Mouse (Mus musculus) liver, adult 2 months (tissue): ENCODE measurements around the gene Mutyh. TPM values are rescaled to one million over a fixed set of nuclear protein-coding genes. Genes with fewer than 3 reads are reported as not detected.
"Not testable (repeated sequence)": the region's sequence is repeated elsewhere in the genome, so short reads cannot be mapped to it uniquely, and the experiment has no call there.

Experiments
- DNase-seq: peaks from one replicate; pipeline ENCODE4 v3.0.0-alpha.2; 2011; ENCODE audit warnings: low read depth, low spot score; ENCODE audit errors: extremely low read depth
- H3K27ac ChIP-seq: fragments of 200-500 bp; replicated peaks from 2 replicates; pipeline ENCODE4 v1.5.1; 2012; ENCODE audit warnings: low read depth, mild to moderate bottlenecking, control low read depth, inconsistent platforms, low read length; ENCODE audit not compliant: insufficient read depth
- H3K27me3 ChIP-seq: fragments of 200-500 bp; 2 replicates; pipeline ENCODE4 v1.6.1; 2012; ENCODE audit warnings: mild to moderate bottlenecking, moderate library complexity, low read length, inconsistent platforms; ENCODE audit not compliant: control insufficient read depth, insufficient read depth
- H3K36me3 ChIP-seq: fragments of 200-500 bp; 2 replicates; pipeline ENCODE4 v1.6.1; 2012; ENCODE audit warnings: low read length, inconsistent platforms; ENCODE audit not compliant: control insufficient read depth, insufficient read depth
- H3K4me1 ChIP-seq: fragments of 200-500 bp; 2 replicates; pipeline ENCODE4 v1.6.1; 2011; ENCODE audit warnings: low read length; ENCODE audit not compliant: control insufficient read depth, insufficient read depth
- H3K4me3 ChIP-seq: fragments of 200-500 bp; 2 replicates; pipeline ENCODE4 v1.5.1; 2011; ENCODE audit warnings: low read depth, mild to moderate bottlenecking, control low read depth, low read length, moderate library complexity; ENCODE audit not compliant: insufficient read depth
- H3K79me2 ChIP-seq: fragments of 200-500 bp; 2 replicates; pipeline ENCODE4 v1.6.1; 2012; ENCODE audit warnings: inconsistent platforms, mild to moderate bottlenecking, low read length, moderate library complexity; ENCODE audit not compliant: control insufficient read depth, insufficient read depth
- H3K9ac ChIP-seq: fragments of 200-500 bp; 2 replicates; pipeline ENCODE4 v1.6.1; 2012; ENCODE audit warnings: low read depth, mild to moderate bottlenecking, control low read depth, inconsistent platforms, low read length
- CTCF ChIP-seq: fragments of 200-500 bp; IDR thresholded peaks from 2 replicates; pipeline ENCODE4 v1.5.1; 2011; ENCODE audit warnings: low read depth, low read length, control low read depth
- POLR2A ChIP-seq: fragments of 200-500 bp; IDR thresholded peaks from 2 replicates; pipeline ENCODE4 v1.6.1; 2011; ENCODE audit warnings: low read length, control low read depth; ENCODE audit not compliant: insufficient read depth; ENCODE audit errors: extremely low read depth
- WGBS: fragments of 180-500 bp; shearing (Covaris S2); methylation state at CpG from one replicate; pipeline ENCODE4 v1.1.7; 2018; 5-methylcytosine and 5-hydroxymethylcytosine counted together
- polyA plus RNA-seq: library from polyadenylated mRNA; depleted of rRNA; stranded (reverse); fragments of >200 nt; gene quantifications from 2 replicates; pipeline ENCODE4 v1.2.3, GENCODE M21; 2012
- total RNA-seq: library from RNA; depleted of rRNA; stranded (reverse); fragments of >200 nt; gene quantifications from 2 replicates; pipeline ENCODE4 v1.2.3, GENCODE M21; 2014

Gene Mutyh
- total and polyA plus RNA-seq, 2 experiments, result 0.28 to 1.2 TPM

DNA sequence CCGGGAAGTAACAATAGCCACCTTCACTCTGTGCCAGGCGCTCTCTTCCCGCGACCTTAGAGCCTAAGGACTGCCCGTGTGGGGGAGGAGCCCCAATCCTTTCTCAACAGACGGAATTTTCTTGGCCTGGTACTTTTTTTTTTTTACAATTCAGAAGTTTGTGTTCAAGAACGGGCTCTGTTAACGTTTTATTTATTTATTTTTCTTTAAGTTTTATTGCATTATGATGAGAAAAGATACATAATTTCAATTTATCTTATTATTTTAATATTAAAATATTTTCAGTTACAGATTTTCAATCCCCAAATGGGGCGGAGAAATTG, 14.1 kb downstream of the Mutyh start, which contains the start of gene Hpdl:
Gene Hpdl, minus strand, starts transcription at position 14 of the 323 bp plus-strand sequence.
- DNase-seq, result no peak
- Histone ChIP-seq H3K27me3 (no peaks in the 10 kb centered on the region), H3K27ac (no peak within 1 kb of the TSS), H3K9ac (peak within 1 kb of the TSS; percentile 63), H3K4me3 (peak within 1 kb of the TSS; percentile 54), H3K79me2 (no peaks in the 10 kb centered on the region), H3K4me1 (peaks cover 7% of the 10 kb centered on the region), H3K36me3 (no peaks in the 10 kb centered on the region)
- TF ChIP-seq CTCF (no peak), POLR2A (no peak)
- 11% methylated on average over 9 of the region's 9 CpGs for WGBS

DNA sequence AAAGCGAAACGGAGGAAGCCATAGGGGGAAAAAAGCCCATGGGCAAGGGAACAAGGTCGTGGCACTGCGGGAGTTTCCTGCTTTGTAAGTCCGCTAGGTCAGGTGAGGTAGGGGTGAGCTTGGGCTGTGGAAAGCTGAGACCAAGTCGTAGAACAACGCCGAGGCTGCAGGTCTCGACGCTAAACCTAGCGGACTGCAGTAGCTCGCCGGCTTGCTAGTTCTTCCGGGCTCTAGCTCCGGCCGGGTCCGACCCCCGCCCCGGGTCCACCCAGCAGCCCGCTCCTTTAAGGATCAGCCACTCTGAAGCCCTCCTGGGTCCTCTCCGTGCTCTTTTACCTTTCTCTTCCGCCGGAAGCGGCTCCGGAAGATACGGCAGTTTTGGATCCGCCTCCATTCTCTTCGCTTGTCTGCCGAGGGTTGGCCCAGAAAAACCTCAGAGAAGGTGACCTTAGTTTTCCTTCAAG, 17.1 kb downstream of the Mutyh start:
- WGBS, result under 1% methylated on average over 29 of the region's 29 CpGs
- Histone ChIP-seq H3K4me1 (peaks cover 7% of the 10 kb centered on the region), H3K9ac (peak overlapping the region; percentile 78), H3K79me2 (no peaks in the 10 kb centered on the region), H3K36me3 (no peaks in the 10 kb centered on the region), H3K27ac (peak overlapping the region; percentile 93), H3K27me3 (no peaks in the 10 kb centered on the region), H3K4me3 (peak overlapping the region; percentile 77)
- peak; percentile 78 for DNase-seq
- TF ChIP-seq POLR2A (peak; percentile 50; the same call in 1 of the 2 replicates), CTCF (no peak)

DNA sequence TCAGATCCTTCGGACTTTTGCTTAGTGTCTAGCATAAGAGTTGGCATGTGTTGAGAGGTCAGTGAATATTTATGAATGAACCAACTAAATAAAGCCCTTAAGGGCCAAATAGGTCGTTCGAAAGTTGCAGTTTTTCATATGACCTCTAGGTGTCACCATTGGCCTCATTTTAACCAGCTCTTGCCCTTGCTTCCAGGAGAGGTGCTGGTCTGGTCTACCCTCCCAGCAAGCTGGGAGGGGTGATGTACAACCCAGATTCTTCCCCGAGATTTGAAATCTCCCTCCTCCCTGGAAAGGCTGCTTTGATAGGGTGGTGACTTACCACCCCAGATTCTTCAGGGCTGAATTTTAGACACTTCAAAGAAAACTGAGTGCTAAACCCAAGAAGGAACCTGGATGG, 20.3 kb downstream of the Mutyh start:
- DNase-seq, result peak; percentile 72
- Histone ChIP-seq H3K4me1 (peaks cover 3% of the 10 kb centered on the region; the same call in 1 of the 2 replicates), H3K27ac (no peak overlapping the region), H3K79me2 (no peaks in the 10 kb centered on the region), H3K36me3 (no peaks in the 10 kb centered on the region), H3K27me3 (no peaks in the 10 kb centered on the region), H3K4me3 (no peak overlapping the region), H3K9ac (no peak overlapping the region)
- TF ChIP-seq CTCF (peak; percentile 56), POLR2A (no peak)
- WGBS, result under 1% methylated on average over 4 of the region's 4 CpGs

DNA sequence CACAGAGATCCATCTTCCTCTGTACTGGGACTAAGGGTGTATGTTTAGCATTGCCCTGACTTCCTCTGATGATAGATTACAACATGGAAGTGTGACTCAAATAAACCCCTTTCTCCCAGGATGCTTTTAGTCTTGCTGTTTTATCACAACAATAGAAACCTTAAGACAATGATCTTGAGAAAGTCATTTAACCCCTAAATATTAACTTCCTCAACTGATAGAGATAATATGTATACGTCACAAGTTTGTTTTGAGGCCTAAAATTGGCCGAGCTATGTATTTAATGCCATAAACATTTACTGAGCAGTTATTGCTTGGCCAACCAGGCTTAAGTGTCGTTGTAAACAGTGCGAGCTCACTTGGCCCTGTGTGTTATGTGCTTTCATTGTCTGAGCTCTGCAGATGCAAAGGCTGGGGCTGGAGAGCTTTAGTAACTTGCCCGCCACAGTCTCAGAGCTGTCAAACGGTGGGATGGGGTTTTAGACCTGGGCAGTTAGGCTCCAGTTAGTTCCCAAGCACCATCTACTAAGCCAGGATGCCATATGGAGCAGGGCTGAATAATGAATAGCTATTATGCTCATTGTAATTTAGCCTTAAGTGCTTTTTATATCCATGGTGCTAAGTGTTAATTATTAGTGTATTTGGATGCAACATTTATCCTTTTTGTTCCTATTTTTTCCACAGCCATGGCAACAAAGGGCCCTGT, 22.0 kb downstream of the Mutyh start:
- Histone ChIP-seq H3K4me3 (no peak overlapping the region), H3K9ac (no peak overlapping the region), H3K36me3 (no peaks in the 10 kb centered on the region), H3K27me3 (no peaks in the 10 kb centered on the region), H3K27ac (no peak overlapping the region), H3K79me2 (no peaks in the 10 kb centered on the region), H3K4me1 (peaks cover 3% of the 10 kb centered on the region; the same call in 1 of the 2 replicates)
- TF ChIP-seq CTCF (no peak), POLR2A (no peak)
- 80% methylated on average over 6 of the region's 6 CpGs for WGBS
- no peak for DNase-seq

DNA sequence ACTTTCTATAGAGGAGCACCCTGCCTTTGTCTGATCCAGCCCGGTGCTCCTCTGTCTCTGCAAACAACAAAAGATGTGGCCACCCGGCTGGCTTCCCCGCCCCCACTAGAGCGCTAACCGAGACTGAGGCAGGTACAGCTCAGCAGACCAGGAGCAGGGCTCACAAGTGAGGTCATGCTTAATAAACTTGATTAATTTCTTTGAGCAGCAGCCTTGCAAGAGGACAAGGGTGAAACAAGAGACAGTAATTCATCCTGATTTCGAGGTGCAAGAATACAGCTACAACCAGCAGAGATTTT, 22.5 kb downstream of the Mutyh start:
- no peak for TF ChIP-seq POLR2A
- TF ChIP-seq CTCF, result no peak
- H3K36me3 ChIP-seq, result no peaks in the 10 kb centered on the region

DNA sequence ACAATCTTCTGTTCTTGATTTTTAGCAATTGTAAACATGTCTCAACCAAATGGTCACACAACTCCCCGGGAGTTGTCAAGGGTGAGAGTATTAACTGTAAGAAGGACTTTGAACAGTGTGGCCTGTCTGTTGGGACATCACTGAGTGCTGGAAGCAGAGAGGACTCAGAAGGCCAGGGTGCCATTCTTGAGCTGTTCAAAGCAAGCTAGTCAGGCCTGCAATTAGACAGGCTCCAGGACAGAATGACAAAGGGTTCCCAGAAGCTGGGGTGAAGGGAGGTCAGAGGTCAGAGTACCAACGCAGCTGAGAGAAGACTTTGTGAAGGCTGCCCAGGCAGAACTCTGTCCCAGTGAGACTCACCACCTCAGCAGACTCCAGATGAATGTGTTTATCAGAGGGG, 31.5 kb downstream of the Mutyh start:
- H3K4me3 ChIP-seq, result no peak overlapping the region
- H3K27ac ChIP-seq, result peak overlapping the region; percentile 2; the same call in 1 of the 2 replicates
- H3K27me3 ChIP-seq, result no peaks in the 10 kb centered on the region
- H3K4me1 ChIP-seq, result peaks cover 2% of the 10 kb centered on the region; the same call in 1 of the 2 replicates
- peak; percentile 75 for DNase-seq
- TF ChIP-seq POLR2A (no peak), CTCF (no peak)
- H3K79me2 ChIP-seq, result no peaks in the 10 kb centered on the region
- H3K36me3 ChIP-seq, result no peaks in the 10 kb centered on the region
- no peak overlapping the region for H3K9ac ChIP-seq
- 13% methylated on average over 2 of the region's 2 CpGs for WGBS

More for the DNA sequence above, 22.5 kb downstream of the Mutyh start:
- WGBS, result 53% methylated on average over 6 of the region's 6 CpGs
- no peaks in the 10 kb centered on the region for H3K79me2 ChIP-seq
- no peak overlapping the region for H3K4me3 ChIP-seq
- H3K4me1 ChIP-seq, result peaks cover 3% of the 10 kb centered on the region; the same call in 1 of the 2 replicates
- no peak overlapping the region for H3K9ac ChIP-seq
- H3K27ac ChIP-seq, result no peak overlapping the region
- no peaks in the 10 kb centered on the region for H3K27me3 ChIP-seq
- no peak for DNase-seq

GRCm38 (mm10) chr4:116840096-116840495, 32.6 kb downstream of the Mutyh start:
- not testable (repeated sequence) for DNase-seq, H3K27ac ChIP-seq, H3K79me2 ChIP-seq, H3K27me3 ChIP-seq, H3K4me3 ChIP-seq, H3K9ac ChIP-seq, H3K36me3 ChIP-seq, H3K4me1 ChIP-seq
- 44% methylated on average over 24 of the region's 29 CpGs for WGBS
